Mouse (Mus musculus) stomach, postnatal 0 days (tissue): ENCODE results near the gene Ccdc180.

Source experiments
- CTCF ChIP-seq: IDR thresholded peaks from 2 replicates; pipeline ENCODE4 v1.5.1; 2016; ENCODE audit warnings: antibody characterized with exemption, low read depth, mild to moderate bottlenecking, moderate library complexity
- EP300 ChIP-seq: optimal IDR thresholded peaks from 2 replicates; pipeline ENCODE3; 2016; ENCODE audit warnings: antibody characterized with exemption

GRCm38 (mm10) chr4:45953025-45953919 is 63.2 kb downstream of the Ccdc180 start:
- TF ChIP-seq EP300: no peak
- no peak for TF ChIP-seq CTCF
